Mouse (Mus musculus): ENCODE data around the gene Lipe.

Gene Lipe

GRCm38 (mm10) chr7:25398610-25399009 is at the start of gene Lipe:
Lipe (minus strand) TSS chr7:25398710.
- in situ Hi-C loops (cut with MboI, MseI) = loop anchor here in 1 of 2 experiments (25.0 kb wide), 2 partner anchors 1311 to 1789 kb away; partner anchors contain the start of genes BC024978, Gm21983, Mia and Rab4b

- in situ Hi-C loops (cut with MboI, MseI) = loop anchor here in 1 of 2 experiments (5.0 kb wide), 1 partner anchor 37 kb away; the partner anchor contains the start of gene Ceacam1
These were observed 42.3 kb upstream of the Lipe start for GRCm38 (mm10) chr7:25440816-25441153.

- in situ Hi-C loops (cut with MboI, MseI) = loop anchor here in 1 of 2 experiments (5.0 kb wide), 1 partner anchor 37 kb away; the partner anchor contains the start of gene Ceacam1
These were observed 41.7 kb upstream of the Lipe start for GRCm38 (mm10) chr7:25439978-25440815.

GRCm38 (mm10) chr7:25439124-25439822 is 40.8 kb upstream of the Lipe start:
- in situ Hi-C loops (cut with MboI, MseI) = no loop called here

- in situ Hi-C loops (cut with MboI, MseI) = no loop called here
These were observed 38.2 kb upstream of the Lipe start for GRCm38 (mm10) chr7:25436704-25437103.

- in situ Hi-C loops (cut with MboI, MseI) = no loop called here
These were observed 37.7 kb upstream of the Lipe start for GRCm38 (mm10) chr7:25436226-25436625.

GRCm38 (mm10) chr7:25435546-25435851 is 37.0 kb upstream of the Lipe start:
- in situ Hi-C loops (cut with MboI, MseI) = no loop called here

- in situ Hi-C loops (cut with MboI, MseI) = loop anchor here in 1 of 2 experiments (5.0 kb wide), 1 partner anchor 42 kb away; the partner anchor contains the start of gene Ceacam1
These were observed 36.4 kb upstream of the Lipe start for GRCm38 (mm10) chr7:25434654-25435545.

- in situ Hi-C loops (cut with MboI, MseI) = loop anchor here in 1 of 2 experiments (5.0 kb wide), 1 partner anchor 43 kb away; the partner anchor contains the start of gene Ceacam1
These were observed 35.5 kb upstream of the Lipe start for GRCm38 (mm10) chr7:25433781-25434560.

GRCm38 (mm10) chr7:25433007-25433541 is 34.6 kb upstream of the Lipe start:
- in situ Hi-C loops (cut with MboI, MseI) = loop anchor here in 1 of 2 experiments (5.0 kb wide), 1 partner anchor 44 kb away; the partner anchor contains the start of gene Ceacam1

- in situ Hi-C loops (cut with MboI, MseI) = loop anchor here in 1 of 2 experiments (5.0 kb wide), 1 partner anchor 45 kb away; the partner anchor contains the start of gene Ceacam1
These were observed 33.9 kb upstream of the Lipe start for GRCm38 (mm10) chr7:25432381-25432780.

GRCm38 (mm10) chr7:25429886-25430784 is 31.6 kb upstream of the Lipe start:
- in situ Hi-C loops (cut with MboI, MseI) = loop anchor here (5.0 to 10.0 kb wide), 3 partner anchors 45 to 115 kb away; partner anchors contain the start of gene Ceacam1 (in 2 of the 2)

GRCm38 (mm10) chr7:25428321-25428720 is 29.8 kb upstream of the Lipe start:
- in situ Hi-C loops (cut with MboI, MseI) = loop anchor here (10.0 kb wide), 2 partner anchors 46 to 116 kb away; partner anchors contain the start of gene Ceacam1 (in 1 of the 2)

GRCm38 (mm10) chr7:25427144-25427543 is 28.6 kb upstream of the Lipe start:
- in situ Hi-C loops (cut with MboI, MseI) = loop anchor here (10.0 kb wide), 2 partner anchors 48 to 118 kb away; partner anchors contain the start of gene Ceacam1 (in 1 of the 2)

GRCm38 (mm10) chr7:25426380-25426779 is 27.9 kb upstream of the Lipe start:
- in situ Hi-C loops (cut with MboI, MseI) = loop anchor here (10.0 kb wide), 2 partner anchors 48 to 118 kb away; partner anchors contain the start of gene Ceacam1 (in 1 of the 2)

GRCm38 (mm10) chr7:25424429-25424828 is 25.9 kb upstream of the Lipe start:
- in situ Hi-C loops (cut with MboI, MseI) = loop anchor here (5.0 to 10.0 kb wide), 3 partner anchors 50 to 178 kb away; partner anchors contain the start of gene Ceacam1 (in 1 of the 2)

- in situ Hi-C loops (cut with MboI, MseI) = loop anchor here (5.0 to 10.0 kb wide), 3 partner anchors 52 to 180 kb away; partner anchors contain the start of gene Ceacam1 (in 1 of the 2)
These were observed 23.9 kb upstream of the Lipe start for GRCm38 (mm10) chr7:25422286-25422841.

GRCm38 (mm10) chr7:25419943-25420342 is 21.4 kb upstream of the Lipe start:
- in situ Hi-C loops (cut with MboI, MseI) = loop anchor here (5.0 to 10.0 kb wide), 3 partner anchors 55 to 182 kb away; partner anchors contain the start of gene Ceacam1 (in 1 of the 2)

Data from T-helper 17 cell (primary cell).